Mouse (Mus musculus): ENCODE measurements around the gene Armc12.

- TF ChIP-seq POLR2A (IDR thresholded peaks at IDR 0.05; ENCODE audit: borderline replicate concordance, extremely low read depth, insufficient read depth, insufficient read length, poor library complexity, severe bottlenecking) (no peak), CTCF (IDR thresholded peaks at IDR 0.05; ENCODE audit: borderline replicate concordance, extremely low read depth, insufficient read depth, insufficient read length) (no peak)
Measured at GRCm38 (mm10) chr17:28487584-28488257, 42.9 kb upstream of the Armc12 start.

Measured in brain, embryonic 14.5 days (tissue).